Mouse (Mus musculus): ENCODE measurements around the gene Gm11034. TPM values are rescaled to one million over a fixed set of nuclear protein-coding genes. Genes with fewer than 3 reads are reported as not detected.

Gm11034 gene
- polyA plus RNA-seq, 1 experiment from 2014 or later: not detected

Other genes with a start within 250 kb of the Gm11034 start
- gene Cyp4f18, start 204.0 kb downstream of the Gm11034 start, polyA plus RNA-seq (2015; fragmentation: Nextera tagmentation; extraction: Ambion mirVana): 0.82 and 1.3 TPM in 2 replicates
- gene Olfr372, start 172.4 kb downstream of the Gm11034 start, polyA plus RNA-seq (2015; fragmentation: Nextera tagmentation; extraction: Ambion mirVana): not detected in 2 replicates
- 0.05 TPM in 2 replicates for gene Olfr373, start 130.5 kb downstream of the Gm11034 start, polyA plus RNA-seq (2015; fragmentation: Nextera tagmentation; extraction: Ambion mirVana)
- 0.06 TPM in 1 of 2 replicates, not detected in the other for gene Olfr374, start 106.6 kb downstream of the Gm11034 start, polyA plus RNA-seq (2015; fragmentation: Nextera tagmentation; extraction: Ambion mirVana)
- gene Tpm4, start 78.7 kb downstream of the Gm11034 start, polyA plus RNA-seq (2015; fragmentation: Nextera tagmentation; extraction: Ambion mirVana): 770 and 775 TPM in 2 replicates
- gene Rab8a, start 52.4 kb downstream of the Gm11034 start, polyA plus RNA-seq (2015; fragmentation: Nextera tagmentation; extraction: Ambion mirVana): 126 and 128 TPM in 2 replicates
- gene Hsh2d, start 24.0 kb downstream of the Gm11034 start, polyA plus RNA-seq (2015; fragmentation: Nextera tagmentation; extraction: Ambion mirVana): 0.08 TPM in 1 of 2 replicates, not detected in the other
- gene Cib3, start 799 bp downstream of the Gm11034 start, polyA plus RNA-seq (2015; fragmentation: Nextera tagmentation; extraction: Ambion mirVana): not detected in 2 replicates
- 73.0 and 74.0 TPM in 2 replicates for gene Fam32a, start 6.1 kb upstream of the Gm11034 start, polyA plus RNA-seq (2015; fragmentation: Nextera tagmentation; extraction: Ambion mirVana)
- gene Ap1m1, start 26.4 kb upstream of the Gm11034 start, polyA plus RNA-seq (2015; fragmentation: Nextera tagmentation; extraction: Ambion mirVana): 123 and 138 TPM in 2 replicates
- gene Gm10282, start 91.6 kb upstream of the Gm11034 start, polyA plus RNA-seq (2015; fragmentation: Nextera tagmentation; extraction: Ambion mirVana): 29.0 and 30.3 TPM in 2 replicates
- gene Klf2, start 105.4 kb upstream of the Gm11034 start, polyA plus RNA-seq (2015; fragmentation: Nextera tagmentation; extraction: Ambion mirVana): 12.6 and 14.0 TPM in 2 replicates
- 58.4 and 64.1 TPM in 2 replicates for gene Eps15l1, start 207.8 kb upstream of the Gm11034 start, polyA plus RNA-seq (2015; fragmentation: Nextera tagmentation; extraction: Ambion mirVana)
- gene Calr3, start 230.2 kb upstream of the Gm11034 start, polyA plus RNA-seq (2015; fragmentation: Nextera tagmentation; extraction: Ambion mirVana): 1.5 and 1.9 TPM in 2 replicates
- 17.0 and 17.3 TPM in 2 replicates for gene 1700030K09Rik, start 230.2 kb upstream of the Gm11034 start, polyA plus RNA-seq (2015; fragmentation: Nextera tagmentation; extraction: Ambion mirVana)